Mouse (Mus musculus): ENCODE measurements at regions not wholly inside any gene's neighbourhood (a gene's known extent, or its start where the extent isn't known, plus 50 kb on each side); places are given as distances from the start of the nearest gene placed in this dataset.

GRCm38 (mm10) chr4:9106778-9107177 lies 867.9 kb upstream of the Car8 start:
- Histone ChIP-seq H3K27me3 (no peaks in the 10 kb centered on the region), H3K27ac (no peak overlapping the region), H3K36me3 (no peaks in the 10 kb centered on the region), H3K4me1 (no peaks in the 10 kb centered on the region), H3K4me3 (no peak overlapping the region), H3K9ac (no peak overlapping the region), H3K9me3 (0 out of 2 replicates have a peak, but pooled peaks cover 4% of the 10 kb centered on the region), H3K4me2 (replicated peaks) (no peak overlapping the region)
- 84% methylated on average over 9 of the region's 9 CpGs for WGBS
- ATAC-seq (ENCODE audit: insufficient number of reproducible peaks, insufficient read depth, low FRiP score, low TSS enrichment): no peak

- 0 out of 2 replicates have a peak, but pooled peaks cover 4% of the 10 kb centered on the region for H3K9me3 ChIP-seq
- no peaks in the 10 kb centered on the region for H3K4me1 ChIP-seq
- no peak for ATAC-seq (ENCODE audit: insufficient number of reproducible peaks, insufficient read depth, low FRiP score, low TSS enrichment)
Measured at GRCm38 (mm10) chr4:9104657-9105056, 865.8 kb upstream of the Car8 start.

GRCm38 (mm10) chr4:9103958-9104357 lies 865.1 kb upstream of the Car8 start:
- WGBS: 81% methylated on average over 8 of the region's 8 CpGs

More at GRCm38 (mm10) chr4:9104657-9105056, 865.8 kb upstream of the Car8 start:
- Histone ChIP-seq H3K4me2 (replicated peaks) (no peak overlapping the region), H3K9ac (no peak overlapping the region), H3K27ac (no peak overlapping the region), H3K4me3 (no peak overlapping the region), H3K27me3 (no peaks in the 10 kb centered on the region), H3K36me3 (no peaks in the 10 kb centered on the region)
- 66% methylated on average over 6 of the region's 6 CpGs for WGBS

GRCm38 (mm10) chr4:9096809-9097700 lies 858.2 kb upstream of the Car8 start:
- peak overlapping the region; percentile 5; the same call in 1 of the 2 replicates for H3K4me3 ChIP-seq
- WGBS: 21% methylated on average over 24 of the region's 24 CpGs

More at GRCm38 (mm10) chr4:9103958-9104357, 865.1 kb upstream of the Car8 start:
- Histone ChIP-seq H3K4me1 (no peaks in the 10 kb centered on the region), H3K27ac (no peak overlapping the region), H3K4me2 (replicated peaks) (no peak overlapping the region), H3K4me3 (no peak overlapping the region), H3K27me3 (no peaks in the 10 kb centered on the region), H3K9me3 (0 out of 2 replicates have a peak, but pooled peaks cover 4% of the 10 kb centered on the region), H3K9ac (no peak overlapping the region), H3K36me3 (no peaks in the 10 kb centered on the region)
- ATAC-seq (ENCODE audit: insufficient number of reproducible peaks, insufficient read depth, low FRiP score, low TSS enrichment): no peak

GRCm38 (mm10) chr4:9096274-9096673 lies 857.4 kb upstream of the Car8 start:
- H3K4me3 ChIP-seq: no peak overlapping the region
- no peaks in the 10 kb centered on the region for H3K9me3 ChIP-seq
- H3K27ac ChIP-seq: no peak overlapping the region
- H3K4me1 ChIP-seq: peaks cover 15% of the 10 kb centered on the region
- no peak overlapping the region for H3K4me2 ChIP-seq (replicated peaks)
- H3K9ac ChIP-seq: no peak overlapping the region
- ATAC-seq (ENCODE audit: insufficient number of reproducible peaks, insufficient read depth, low FRiP score, low TSS enrichment): 0 out of 2 replicates have a peak, but pooled peaks have one; percentile 73
- H3K36me3 ChIP-seq: no peaks in the 10 kb centered on the region
- no peaks in the 10 kb centered on the region for H3K27me3 ChIP-seq
- WGBS: 79% methylated on average over 2 of the region's 2 CpGs

More at GRCm38 (mm10) chr4:9096809-9097700, 858.2 kb upstream of the Car8 start:
- Histone ChIP-seq H3K9me3 (no peaks in the 10 kb centered on the region), H3K36me3 (no peaks in the 10 kb centered on the region), H3K4me2 (replicated peaks) (peak overlapping the region; percentile 32), H3K9ac (no peak overlapping the region), H3K4me1 (peaks cover 15% of the 10 kb centered on the region), H3K27ac (no peak overlapping the region), H3K27me3 (no peaks in the 10 kb centered on the region)
- 0 out of 2 replicates have a peak, but pooled peaks have one; percentile 17 for ATAC-seq (ENCODE audit: insufficient number of reproducible peaks, insufficient read depth, low FRiP score, low TSS enrichment)

GRCm38 (mm10) chr4:9095646-9096045 lies 856.8 kb upstream of the Car8 start:
- Histone ChIP-seq H3K4me2 (replicated peaks) (no peak overlapping the region), H3K27me3 (no peaks in the 10 kb centered on the region), H3K9me3 (no peaks in the 10 kb centered on the region), H3K4me3 (no peak overlapping the region), H3K27ac (no peak overlapping the region), H3K4me1 (peaks cover 15% of the 10 kb centered on the region), H3K36me3 (no peaks in the 10 kb centered on the region), H3K9ac (no peak overlapping the region)
- ATAC-seq (ENCODE audit: insufficient number of reproducible peaks, insufficient read depth, low FRiP score, low TSS enrichment): no peak
- 39% methylated on average over 7 of the region's 7 CpGs for WGBS

- no peaks in the 10 kb centered on the region for H3K27me3 ChIP-seq
- H3K4me1 ChIP-seq: peaks cover 15% of the 10 kb centered on the region
- no peak for ATAC-seq (ENCODE audit: insufficient number of reproducible peaks, insufficient read depth, low FRiP score, low TSS enrichment)
- H3K27ac ChIP-seq: no peak overlapping the region
- H3K36me3 ChIP-seq: no peaks in the 10 kb centered on the region
- 16% methylated on average over 10 of the region's 10 CpGs for WGBS
- no peaks in the 10 kb centered on the region for H3K9me3 ChIP-seq
- no peak overlapping the region for H3K4me2 ChIP-seq (replicated peaks)
- H3K9ac ChIP-seq: no peak overlapping the region
- H3K4me3 ChIP-seq: no peak overlapping the region
Measured at GRCm38 (mm10) chr4:9094522-9094921, 855.7 kb upstream of the Car8 start.

GRCm38 (mm10) chr4:9094076-9094475 lies 855.2 kb upstream of the Car8 start:
- no peaks in the 10 kb centered on the region for H3K36me3 ChIP-seq
- H3K27ac ChIP-seq: no peak overlapping the region
- H3K4me1 ChIP-seq: peaks cover 15% of the 10 kb centered on the region
- 66% methylated on average over 6 of the region's 6 CpGs for WGBS
- H3K4me3 ChIP-seq: no peak overlapping the region
- H3K27me3 ChIP-seq: no peaks in the 10 kb centered on the region
- ATAC-seq (ENCODE audit: insufficient number of reproducible peaks, insufficient read depth, low FRiP score, low TSS enrichment): no peak
- no peaks in the 10 kb centered on the region for H3K9me3 ChIP-seq
- H3K4me2 ChIP-seq (replicated peaks): no peak overlapping the region
- H3K9ac ChIP-seq: no peak overlapping the region

- Histone ChIP-seq H3K27ac (0 out of 2 replicates have a peak overlapping the region, but pooled peaks have one; percentile 31), H3K4me2 (replicated peaks) (0 out of 2 replicates have a peak overlapping the region, but pooled peaks have one; percentile 4), H3K9ac (no peak overlapping the region), H3K9me3 (no peaks in the 10 kb centered on the region), H3K4me1 (peaks cover 8% of the 10 kb centered on the region), H3K27me3 (no peaks in the 10 kb centered on the region), H3K4me3 (no peak overlapping the region), H3K36me3 (no peaks in the 10 kb centered on the region)
- 35% methylated on average over 13 of the region's 13 CpGs for WGBS
- no peak for ATAC-seq (ENCODE audit: insufficient number of reproducible peaks, insufficient read depth, low FRiP score, low TSS enrichment)
Measured at GRCm38 (mm10) chr4:9083526-9083925, 844.7 kb upstream of the Car8 start.

- ATAC-seq (ENCODE audit: insufficient number of reproducible peaks, insufficient read depth, low FRiP score, low TSS enrichment): no peak; the same call in 1 of the 2 replicates
- Histone ChIP-seq H3K27ac (no peak overlapping the region), H3K9ac (no peak overlapping the region), H3K4me3 (no peak overlapping the region), H3K9me3 (no peaks in the 10 kb centered on the region), H3K27me3 (no peaks in the 10 kb centered on the region), H3K4me2 (replicated peaks) (no peak overlapping the region), H3K4me1 (peaks cover 8% of the 10 kb centered on the region), H3K36me3 (no peaks in the 10 kb centered on the region)
- WGBS: 36% methylated on average over 14 of the region's 14 CpGs
Measured at GRCm38 (mm10) chr4:9081701-9082562, 843.1 kb upstream of the Car8 start.

GRCm38 (mm10) chr4:9080821-9081493 lies 842.1 kb upstream of the Car8 start:
- H3K4me3 ChIP-seq: no peak overlapping the region
- no peak overlapping the region for H3K9ac ChIP-seq
- H3K27me3 ChIP-seq: no peaks in the 10 kb centered on the region
- H3K36me3 ChIP-seq: no peaks in the 10 kb centered on the region
- no peak overlapping the region for H3K27ac ChIP-seq
- peaks cover 8% of the 10 kb centered on the region for H3K4me1 ChIP-seq
- no peaks in the 10 kb centered on the region for H3K9me3 ChIP-seq
- no peak overlapping the region for H3K4me2 ChIP-seq (replicated peaks)
- ATAC-seq (ENCODE audit: insufficient number of reproducible peaks, insufficient read depth, low FRiP score, low TSS enrichment): no peak
- WGBS: 84% methylated on average over 15 of the region's 15 CpGs
